Mouse (Mus musculus): ENCODE measurements around the gene Arhgef17. TPM values are rescaled to one million over a fixed set of nuclear protein-coding genes. Genes with fewer than 3 reads are reported as not detected.

The Arhgef17 gene
- polyA plus RNA-seq, 1 experiment, result 1.3 TPM

GRCm38 (mm10) chr7:100944306-100944705 is 12.4 kb upstream of the Arhgef17 start:
- no peak for TF ChIP-seq FLI1 (IDR thresholded peaks at IDR 0.05; ENCODE audit: low read length)
- no peak for TF ChIP-seq GATA1 (IDR thresholded peaks at IDR 0.05; ENCODE audit: borderline replicate concordance, low read length)
- peaks cover 64% of the 10 kb centered on the region for H3K4me1 ChIP-seq

GRCm38 (mm10) chr7:100942789-100943615 is 11.1 kb upstream of the Arhgef17 start:
- no peak overlapping the region for H3K4me3 ChIP-seq (replicated peaks)
- no peak for TF ChIP-seq GATA1 (IDR thresholded peaks at IDR 0.05; ENCODE audit: borderline replicate concordance, low read length)
- TF ChIP-seq FLI1 (IDR thresholded peaks at IDR 0.05; ENCODE audit: low read length), result no peak
- H3K27me3 ChIP-seq (replicated peaks), result peaks cover 70% of the 10 kb centered on the region
- H3K36me3 ChIP-seq (replicated peaks; ENCODE audit: low read length), result no peaks in the 10 kb centered on the region
- H3K9me3 ChIP-seq, result no peaks in the 10 kb centered on the region
- H3K4me1 ChIP-seq, result peaks cover 57% of the 10 kb centered on the region

More at GRCm38 (mm10) chr7:100944306-100944705, 12.4 kb upstream of the Arhgef17 start:
- no peak overlapping the region for H3K4me3 ChIP-seq (replicated peaks)
- H3K27me3 ChIP-seq (replicated peaks), result peaks cover 64% of the 10 kb centered on the region
- H3K9me3 ChIP-seq, result no peaks in the 10 kb centered on the region
- H3K36me3 ChIP-seq (replicated peaks; ENCODE audit: low read length), result no peaks in the 10 kb centered on the region

- peaks cover 45% of the 10 kb centered on the region for H3K4me1 ChIP-seq
- H3K27me3 ChIP-seq (replicated peaks), result peaks cover 67% of the 10 kb centered on the region
- no peaks in the 10 kb centered on the region for H3K36me3 ChIP-seq (replicated peaks; ENCODE audit: low read length)
- TF ChIP-seq GATA1 (IDR thresholded peaks at IDR 0.05; ENCODE audit: borderline replicate concordance, low read length), result no peak
- TF ChIP-seq FLI1 (IDR thresholded peaks at IDR 0.05; ENCODE audit: low read length), result no peak
- no peak overlapping the region for H3K4me3 ChIP-seq (replicated peaks)
- no peaks in the 10 kb centered on the region for H3K9me3 ChIP-seq
Observed at GRCm38 (mm10) chr7:100941169-100941568, 9.3 kb upstream of the Arhgef17 start.

GRCm38 (mm10) chr7:100938106-100938505 is 6.2 kb upstream of the Arhgef17 start:
- H3K4me3 ChIP-seq (replicated peaks), result no peak overlapping the region
- peaks cover 80% of the 10 kb centered on the region for H3K27me3 ChIP-seq (replicated peaks)
- TF ChIP-seq FLI1 (IDR thresholded peaks at IDR 0.05; ENCODE audit: low read length) (no peak), GATA1 (IDR thresholded peaks at IDR 0.05; ENCODE audit: borderline replicate concordance, low read length) (no peak)
- H3K9me3 ChIP-seq, result no peaks in the 10 kb centered on the region
- H3K4me1 ChIP-seq, result peaks cover 26% of the 10 kb centered on the region
- no peaks in the 10 kb centered on the region for H3K36me3 ChIP-seq (replicated peaks; ENCODE audit: low read length)

GRCm38 (mm10) chr7:100937481-100937880 is 5.6 kb upstream of the Arhgef17 start:
- Histone ChIP-seq H3K4me1 (peaks cover 28% of the 10 kb centered on the region), H3K9me3 (no peaks in the 10 kb centered on the region), H3K4me3 (replicated peaks) (no peak overlapping the region), H3K27me3 (replicated peaks) (peaks cover 80% of the 10 kb centered on the region), H3K36me3 (replicated peaks; ENCODE audit: low read length) (no peaks in the 10 kb centered on the region)
- no peak for TF ChIP-seq FLI1 (IDR thresholded peaks at IDR 0.05; ENCODE audit: low read length)
- TF ChIP-seq GATA1 (IDR thresholded peaks at IDR 0.05; ENCODE audit: borderline replicate concordance, low read length), result no peak

- peaks cover 2% of the 10 kb centered on the region for H3K36me3 ChIP-seq (replicated peaks; ENCODE audit: low read length)
- peaks cover 85% of the 10 kb centered on the region for H3K27me3 ChIP-seq (replicated peaks)
- H3K4me3 ChIP-seq (replicated peaks), result no peak overlapping the region
- peaks cover 26% of the 10 kb centered on the region for H3K9me3 ChIP-seq
- TF ChIP-seq FLI1 (IDR thresholded peaks at IDR 0.05; ENCODE audit: low read length) (no peak), GATA1 (IDR thresholded peaks at IDR 0.05; ENCODE audit: borderline replicate concordance, low read length) (no peak)
- H3K4me1 ChIP-seq, result peaks cover 30% of the 10 kb centered on the region
Observed at GRCm38 (mm10) chr7:100933520-100933919, 1.6 kb upstream of the Arhgef17 start.

- Histone ChIP-seq H3K4me1 (peaks cover 30% of the 10 kb centered on the region), H3K4me3 (replicated peaks) (peak overlapping the region; percentile 92), H3K27me3 (replicated peaks) (peaks cover 88% of the 10 kb centered on the region), H3K9me3 (peaks cover 26% of the 10 kb centered on the region), H3K36me3 (replicated peaks; ENCODE audit: low read length) (peaks cover 2% of the 10 kb centered on the region)
- no peak for TF ChIP-seq FLI1 (IDR thresholded peaks at IDR 0.05; ENCODE audit: low read length)
- TF ChIP-seq GATA1 (IDR thresholded peaks at IDR 0.05; ENCODE audit: borderline replicate concordance, low read length), result no peak
Observed at GRCm38 (mm10) chr7:100932481-100933007, 637 bp upstream of the Arhgef17 start.

GRCm38 (mm10) chr7:100931316-100931925 is 486 bp downstream of the Arhgef17 start:
- Histone ChIP-seq H3K9me3 (peaks cover 26% of the 10 kb centered on the region), H3K27me3 (replicated peaks) (peaks cover 93% of the 10 kb centered on the region), H3K4me3 (replicated peaks) (peak overlapping the region; percentile 92), H3K36me3 (replicated peaks; ENCODE audit: low read length) (peaks cover 2% of the 10 kb centered on the region), H3K4me1 (peaks cover 42% of the 10 kb centered on the region)
- TF ChIP-seq FLI1 (IDR thresholded peaks at IDR 0.05; ENCODE audit: low read length) (no peak), GATA1 (IDR thresholded peaks at IDR 0.05; ENCODE audit: borderline replicate concordance, low read length) (no peak)

- no peak for TF ChIP-seq FLI1 (IDR thresholded peaks at IDR 0.05; ENCODE audit: low read length)
- no peak for TF ChIP-seq GATA1 (IDR thresholded peaks at IDR 0.05; ENCODE audit: borderline replicate concordance, low read length)
- Histone ChIP-seq H3K36me3 (replicated peaks; ENCODE audit: low read length) (peaks cover 2% of the 10 kb centered on the region), H3K4me3 (replicated peaks) (peak overlapping the region; percentile 64), H3K4me1 (peaks cover 48% of the 10 kb centered on the region), H3K27me3 (replicated peaks) (peaks cover 100% of the 10 kb centered on the region), H3K9me3 (peaks cover 26% of the 10 kb centered on the region)
Observed at GRCm38 (mm10) chr7:100930619-100931315, 1.1 kb downstream of the Arhgef17 start.
